Mouse (Mus musculus): ENCODE data around the gene Prickle3.

DNA sequence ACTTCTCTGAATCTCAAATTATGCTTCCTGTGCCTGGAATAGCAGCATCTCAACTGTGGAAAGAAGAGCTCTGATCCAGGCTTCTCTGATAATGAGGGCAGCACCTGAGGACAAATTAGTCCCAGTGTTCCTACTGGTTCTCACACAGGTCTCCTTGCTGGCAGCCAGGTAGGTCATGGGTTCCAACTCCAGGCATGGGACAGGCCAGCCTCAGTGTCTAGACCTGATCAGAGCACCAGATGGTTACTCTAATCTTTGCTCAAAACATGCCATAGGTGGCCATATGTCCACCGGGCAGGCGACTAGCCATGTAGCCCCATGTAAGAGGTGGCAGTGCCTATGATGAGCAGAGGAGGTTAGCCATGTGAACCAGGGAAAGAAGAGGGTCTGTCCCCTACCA lies 31.3 kb downstream of the Prickle3 start:
- TF ChIP-seq CTCF (conservative IDR thresholded peaks at IDR 0.05; ENCODE audit: low read length) = no peak
- no peak for TF ChIP-seq NANOG (IDR thresholded peaks at IDR 0.05; ENCODE audit: borderline replicate concordance, low read length)
- TF ChIP-seq POU5F1 (IDR thresholded peaks at IDR 0.05; ENCODE audit: borderline replicate concordance, low read length) = no peak

Data from E14TG2a.4 (cell line).